In the genomic region with DNA sequence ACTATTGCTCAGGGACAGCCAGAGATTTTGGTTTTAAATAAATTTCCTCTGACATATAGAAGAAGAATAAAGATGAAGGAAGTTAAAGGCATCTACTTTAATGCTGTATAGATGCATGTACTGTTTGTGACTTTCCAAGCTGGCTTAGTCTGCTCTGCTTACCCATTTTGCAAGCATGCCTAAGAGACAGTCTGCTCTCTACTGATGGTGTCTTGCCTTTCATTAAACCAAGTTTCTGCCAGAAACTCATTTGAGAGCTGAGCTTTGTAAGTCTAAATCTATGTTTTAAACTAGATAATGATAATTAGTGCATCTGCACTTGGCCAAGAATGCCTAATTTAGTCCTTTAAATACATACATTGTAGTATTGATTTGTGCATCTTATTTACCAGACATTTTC, we compare ENCODE assay signal across 26 mouse cellular contexts.
DNase-seq lines count a peak whose midpoint lies in the region; ATAC-seq lines count a peak whose summit lies in the region.
"Had no signal": no experiment of that assay in that cellular context is flagged by ENCODE, and none has a peak within 500 bp of the region (broad histone marks: within the 10 kb centered on the region; RNA-seq: fewer than 3 reads in every experiment).

No protein-coding gene starts in this region.

- H3K27ac ChIP-seq in embryonic facial prominence, embryonic 15.5 days (replicated peaks): peak overlapping the region; percentile 58; the same call in 1 of the 2 replicates
- H3K27ac ChIP-seq in embryonic facial prominence, embryonic 10.5 days (replicated peaks): no peak overlapping the region
- peak overlapping the region; percentile 52; the same call in 1 of the 2 replicates for H3K27ac ChIP-seq in forebrain, embryonic 15.5 days (replicated peaks)
- no peak overlapping the region for H3K27ac ChIP-seq in forebrain, embryonic 12.5 days
- H3K27ac ChIP-seq: heart, adult 2 months; heart, embryonic 10.5 days; heart, embryonic 13.5 days; hindbrain, embryonic 14.5 days; hindbrain, postnatal 0 days had no signal

- no peaks in the 10 kb centered on the region for H3K4me1 ChIP-seq in embryonic facial prominence, embryonic 15.5 days
- no peaks in the 10 kb centered on the region for H3K4me1 ChIP-seq in embryonic facial prominence, embryonic 10.5 days
- H3K4me1 ChIP-seq in forebrain, embryonic 15.5 days: no peaks in the 10 kb centered on the region
- H3K4me1 ChIP-seq in forebrain, embryonic 12.5 days: no peaks in the 10 kb centered on the region
- H3K4me1 ChIP-seq: heart, embryonic 10.5 days; heart, embryonic 13.5 days had no signal

- no peak overlapping the region for H3K4me2 ChIP-seq in embryonic facial prominence, embryonic 15.5 days (replicated peaks)
- no peak overlapping the region for H3K4me2 ChIP-seq in forebrain, embryonic 15.5 days (replicated peaks)
- H3K4me2 ChIP-seq in forebrain, embryonic 12.5 days: no peak overlapping the region
- H3K4me2 ChIP-seq: heart, embryonic 13.5 days; hindbrain, embryonic 14.5 days had no signal

- H3K9ac ChIP-seq in embryonic facial prominence, embryonic 15.5 days: no peak overlapping the region
- no peak overlapping the region for H3K9ac ChIP-seq in forebrain, embryonic 15.5 days (replicated peaks)
- no peak overlapping the region for H3K9ac ChIP-seq in forebrain, embryonic 12.5 days
- H3K9ac ChIP-seq: heart, embryonic 13.5 days; hindbrain, embryonic 14.5 days had no signal

- no peaks in the 10 kb centered on the region for H3K9me3 ChIP-seq in embryonic facial prominence, embryonic 15.5 days (replicated peaks)
- H3K9me3 ChIP-seq in embryonic facial prominence, embryonic 10.5 days: no peaks in the 10 kb centered on the region
- H3K9me3 ChIP-seq in forebrain, embryonic 15.5 days: no peaks in the 10 kb centered on the region
- H3K9me3 ChIP-seq in forebrain, embryonic 12.5 days: no peaks in the 10 kb centered on the region
- H3K9me3 ChIP-seq: heart, embryonic 10.5 days; heart, embryonic 13.5 days had no signal

- H3K36me3 ChIP-seq in embryonic facial prominence, embryonic 15.5 days: no peaks in the 10 kb centered on the region
- H3K36me3 ChIP-seq in embryonic facial prominence, embryonic 10.5 days (replicated peaks): no peaks in the 10 kb centered on the region
- H3K36me3 ChIP-seq in forebrain, embryonic 15.5 days: no peaks in the 10 kb centered on the region
- H3K36me3 ChIP-seq in forebrain, embryonic 12.5 days (replicated peaks): no peaks in the 10 kb centered on the region
- H3K36me3 ChIP-seq: heart, embryonic 10.5 days; heart, embryonic 13.5 days had no signal

- no peak for DNase-seq in embryonic facial prominence, embryonic 10.5 days (ENCODE audit: low spot score)
- DNase-seq in brain, embryonic 18.5 days (ENCODE audit: low read depth, low spot score): peak; percentile 54
- no peak for DNase-seq in cerebellum, postnatal 14 days
- DNase-seq in thymus, adult 18-20 months: no peak
- DNase-seq: adrenal gland, adult 2 months; adrenal gland, postnatal 14 days; cerebellum, adult 11 months; cerebellum, adult 2 months; cerebellum, adult 9-11 months; cerebellum, postnatal 36 days; embryo, embryonic 11 days; gastrocnemius, postnatal 10 days; gastrocnemius, postnatal 36 days; heart, adult 2 months; heart, postnatal 14 days; heart, postnatal 4 days; kidney, adult 18-20 months had no signal

- no peaks in the 10 kb centered on the region for H3K27me3 ChIP-seq in embryonic facial prominence, embryonic 15.5 days
- H3K27me3 ChIP-seq in embryonic facial prominence, embryonic 10.5 days (replicated peaks; ENCODE audit: low read depth, poor library complexity, severe bottlenecking): no peaks in the 10 kb centered on the region
- H3K27me3 ChIP-seq in forebrain, embryonic 15.5 days: no peaks in the 10 kb centered on the region
- H3K27me3 ChIP-seq in forebrain, embryonic 12.5 days: no peaks in the 10 kb centered on the region
- H3K27me3 ChIP-seq: heart, embryonic 13.5 days had no signal

- H3K4me3 ChIP-seq in embryonic facial prominence, embryonic 15.5 days (replicated peaks): no peak overlapping the region
- H3K4me3 ChIP-seq in embryonic facial prominence, embryonic 10.5 days: no peak overlapping the region
- no peak overlapping the region for H3K4me3 ChIP-seq in forebrain, embryonic 15.5 days
- H3K4me3 ChIP-seq in forebrain, embryonic 12.5 days (replicated peaks): no peak overlapping the region
- H3K4me3 ChIP-seq: heart, adult 2 months; heart, embryonic 10.5 days; heart, embryonic 13.5 days had no signal

- no peak for ATAC-seq in embryonic facial prominence, embryonic 15.5 days (ENCODE audit: insufficient number of reproducible peaks, low FRiP score, low TSS enrichment, low read depth)
- ATAC-seq in forebrain, embryonic 15.5 days (replicated peaks): peak; percentile 78
- no peak for ATAC-seq in forebrain, embryonic 12.5 days (ENCODE audit: low FRiP score)
- ATAC-seq: hindbrain, postnatal 0 days; inflammation-experienced regulatory T-cells, adult 6 months; intestine, embryonic 16.5 days had no signal

Comparison
In these comparisons a context has a peak if more than half of its experiments do, and no peak if none do; other contexts are left out.
1. H3K27ac ChIP-seq: peak in embryonic facial prominence, embryonic 15.5 days (single experiment) and forebrain, embryonic 15.5 days (single experiment); none in embryonic facial prominence, embryonic 10.5 days (single experiment) and forebrain, embryonic 12.5 days (single experiment).